In the genomic region with DNA sequence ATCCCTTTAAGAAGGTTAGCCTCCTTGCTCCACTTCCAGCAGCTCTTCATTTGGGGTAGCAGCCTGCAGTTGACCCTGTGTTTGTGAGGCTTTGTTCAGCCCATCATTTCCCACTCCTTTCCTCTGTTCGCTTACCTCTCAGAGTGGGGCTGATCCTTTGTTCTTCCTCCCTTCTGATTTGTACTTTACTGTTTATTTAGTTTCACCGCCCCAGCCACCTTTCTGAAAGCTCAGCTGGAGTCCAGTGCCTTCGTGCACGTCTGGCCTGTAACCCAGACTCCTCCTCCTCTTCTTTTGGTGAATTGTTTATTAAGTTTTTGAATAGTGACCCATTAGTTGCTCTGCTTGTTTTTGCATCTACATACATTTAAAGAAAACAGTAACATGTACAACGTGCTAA, we compare ENCODE assay signal across 26 mouse cellular contexts. TPM values are rescaled to one million over a fixed set of nuclear protein-coding genes. Genes with fewer than 3 reads are reported as not detected.
A peak's percentile ranks its signal among the peaks of the same experiment; 100 is the strongest.
DNase-seq lines count a peak whose midpoint lies in the region; ATAC-seq and TF ChIP-seq lines count a peak whose summit lies in the region.
"Had no signal": no experiment of that assay in that cellular context is flagged by ENCODE, and none has a peak within 500 bp of the region (broad histone marks: within the 10 kb centered on the region; RNA-seq: fewer than 3 reads in every experiment).

No protein-coding gene starts in this region.

- no peak overlapping the region for H3K27ac ChIP-seq in intestine, embryonic 16.5 days (ENCODE audit: low read length)
- H3K27ac ChIP-seq in intestine, embryonic 15.5 days = no peak overlapping the region
- H3K27ac ChIP-seq in liver, postnatal 0 days (ENCODE audit: low read depth) = no peak overlapping the region; the same call in 1 of the 2 replicates
- H3K27ac ChIP-seq in liver, embryonic 12.5 days = no peak overlapping the region
- H3K27ac ChIP-seq in ES-Bruce4 (ENCODE audit: insufficient read depth, low read length) (peak overlapping the region; percentile 100), ES-E14 (ENCODE audit: insufficient read depth, low read depth, low read length, poor library complexity, severe bottlenecking) (peak overlapping the region; percentile 97)
- no peak overlapping the region for H3K27ac ChIP-seq in hindbrain, embryonic 10.5 days
- H3K27ac ChIP-seq: hindbrain, embryonic 13.5 days; liver, embryonic 13.5 days; lung, embryonic 15.5 days; neural tube, embryonic 12.5 days had no signal

- TF ChIP-seq CTCF in liver, postnatal 0 days (IDR thresholded peaks at IDR 0.05; ENCODE audit: low read depth) = no peak
- TF ChIP-seq CTCF in ES-Bruce4 (IDR thresholded peaks at IDR 0.05; ENCODE audit: low read depth, low read length) = no peak

- no peak overlapping the region for H3K4me2 ChIP-seq in intestine, embryonic 16.5 days (ENCODE audit: low read depth, low read length)
- no peak overlapping the region for H3K4me2 ChIP-seq in intestine, embryonic 15.5 days (replicated peaks)
- H3K4me2 ChIP-seq in liver, postnatal 0 days (ENCODE audit: low read depth, low read length) = peak overlapping the region; percentile 14; the same call in 1 of the 2 replicates
- H3K4me2 ChIP-seq in liver, embryonic 12.5 days = no peak overlapping the region
- H3K4me2 ChIP-seq: heart, embryonic 11.5 days; hindbrain, embryonic 13.5 days; liver, embryonic 13.5 days; lung, embryonic 15.5 days; midbrain, embryonic 11.5 days; neural tube, embryonic 12.5 days had no signal

- 31% methylated on average over 5 of the region's 5 CpGs for WGBS in intestine, embryonic 16.5 days
- WGBS in intestine, embryonic 15.5 days = 29% methylated on average over 5 of the region's 5 CpGs
- WGBS in liver, postnatal 0 days (ENCODE audit: insufficient replicate concordance) = 46% methylated on average over 5 of the region's 5 CpGs
- 71% methylated on average over 5 of the region's 5 CpGs for WGBS in liver, embryonic 12.5 days (ENCODE audit: insufficient replicate concordance)
- 17% methylated on average over 5 of the region's 5 CpGs for WGBS in hindbrain, embryonic 10.5 days

- no peak for TF ChIP-seq POLR2A in ES-Bruce4 (IDR thresholded peaks at IDR 0.05; ENCODE audit: insufficient read depth, low read length)

- H3K4me1 ChIP-seq in intestine, embryonic 16.5 days (ENCODE audit: control insufficient read depth, insufficient read depth, low read length) = peaks cover 5% of the 10 kb centered on the region
- H3K4me1 ChIP-seq in intestine, embryonic 15.5 days (replicated peaks) = no peaks in the 10 kb centered on the region
- peaks cover 11% of the 10 kb centered on the region for H3K4me1 ChIP-seq in liver, postnatal 0 days (ENCODE audit: insufficient read depth)
- H3K4me1 ChIP-seq in liver, embryonic 12.5 days = peaks cover 45% of the 10 kb centered on the region
- H3K4me1 ChIP-seq in ES-Bruce4 (ENCODE audit: control insufficient read depth, insufficient read depth, low read length) (no peaks in the 10 kb centered on the region), ES-E14 (ENCODE audit: control insufficient read depth in 2 of 2, insufficient read depth in 2 of 2, low read length in 2 of 2, poor library complexity in 1 of 2) (peaks cover 6 to 9% of the 10 kb centered on the region in 2 experiments)
- H3K4me1 ChIP-seq in hindbrain, embryonic 10.5 days (replicated peaks) = peaks cover 21% of the 10 kb centered on the region

- no peaks in the 10 kb centered on the region for H3K9me3 ChIP-seq in intestine, embryonic 16.5 days (ENCODE audit: control insufficient read depth, low read length)
- no peaks in the 10 kb centered on the region for H3K9me3 ChIP-seq in intestine, embryonic 15.5 days
- H3K9me3 ChIP-seq in liver, postnatal 0 days (ENCODE audit: low read length) = no peaks in the 10 kb centered on the region
- no peaks in the 10 kb centered on the region for H3K9me3 ChIP-seq in liver, embryonic 12.5 days (replicated peaks)
- H3K9me3 ChIP-seq in ES-Bruce4 (replicated peaks; ENCODE audit: control insufficient read depth, insufficient read depth, low read length, poor library complexity, severe bottlenecking) = no peaks in the 10 kb centered on the region
- H3K9me3 ChIP-seq in ES-E14 (ENCODE audit: control insufficient read depth, insufficient read depth, low read depth, low read length) = no peaks in the 10 kb centered on the region
- H3K9me3 ChIP-seq in hindbrain, embryonic 10.5 days = no peaks in the 10 kb centered on the region
- H3K9me3 ChIP-seq: hindbrain, embryonic 13.5 days; liver, embryonic 13.5 days; lung, embryonic 15.5 days; neural tube, embryonic 12.5 days had no signal

- H3K36me3 ChIP-seq in intestine, embryonic 16.5 days (ENCODE audit: control insufficient read depth, insufficient read depth, low read length) = no peaks in the 10 kb centered on the region
- no peaks in the 10 kb centered on the region for H3K36me3 ChIP-seq in intestine, embryonic 15.5 days
- no peaks in the 10 kb centered on the region for H3K36me3 ChIP-seq in liver, postnatal 0 days (replicated peaks; ENCODE audit: insufficient read depth, low read length)
- H3K36me3 ChIP-seq in liver, embryonic 12.5 days = no peaks in the 10 kb centered on the region
- H3K36me3 ChIP-seq in ES-Bruce4 (ENCODE audit: control insufficient read depth, insufficient read depth, low read length, poor library complexity, severe bottlenecking) (no peaks in the 10 kb centered on the region), ES-E14 (ENCODE audit: control insufficient read depth, insufficient read depth, low read length, poor library complexity, severe bottlenecking) (peaks cover 5% of the 10 kb centered on the region; the same call in 1 of the 2 replicates)
- H3K36me3 ChIP-seq in hindbrain, embryonic 10.5 days = no peaks in the 10 kb centered on the region
- H3K36me3 ChIP-seq: liver, embryonic 13.5 days; lung, embryonic 15.5 days; neural tube, embryonic 12.5 days had no signal

- in situ Hi-C loops in ES-E14 (cut with MboI; ENCODE audit: low sequenced_read_pairs in 2 of 2, unreplicated experiment in 2 of 2) = no loop called here

- no peaks in the 10 kb centered on the region for H3K27me3 ChIP-seq in intestine, embryonic 16.5 days (replicated peaks; ENCODE audit: control insufficient read depth, insufficient read depth, low read length)
- no peaks in the 10 kb centered on the region for H3K27me3 ChIP-seq in intestine, embryonic 15.5 days (replicated peaks)
- no peaks in the 10 kb centered on the region for H3K27me3 ChIP-seq in liver, postnatal 0 days (ENCODE audit: insufficient read depth, low read length)
- H3K27me3 ChIP-seq in liver, embryonic 12.5 days (replicated peaks) = no peaks in the 10 kb centered on the region
- no peaks in the 10 kb centered on the region for H3K27me3 ChIP-seq in ES-Bruce4 (ENCODE audit: control insufficient read depth, insufficient read depth, low read length, poor library complexity, severe bottlenecking)
- no peaks in the 10 kb centered on the region for H3K27me3 ChIP-seq in hindbrain, embryonic 10.5 days (ENCODE audit: insufficient read depth, poor library complexity, severe bottlenecking)
- H3K27me3 ChIP-seq: hindbrain, embryonic 13.5 days; liver, embryonic 13.5 days; lung, embryonic 15.5 days; neural tube, embryonic 12.5 days had no signal

- ATAC-seq in intestine, embryonic 16.5 days = peak; percentile 50; the same call in 1 of the 2 replicates
- no peak for ATAC-seq in intestine, embryonic 15.5 days
- ATAC-seq in liver, postnatal 0 days = no peak
- ATAC-seq in liver, embryonic 12.5 days = no peak
- ATAC-seq: midbrain, embryonic 16.5 days had no signal

- no peak overlapping the region for H3K9ac ChIP-seq in intestine, embryonic 16.5 days (ENCODE audit: low read depth, low read length)
- no peak overlapping the region for H3K9ac ChIP-seq in intestine, embryonic 15.5 days
- H3K9ac ChIP-seq in liver, postnatal 0 days (replicated peaks) = no peak overlapping the region
- H3K9ac ChIP-seq in liver, embryonic 12.5 days = no peak overlapping the region
- H3K9ac ChIP-seq in ES-Bruce4 (ENCODE audit: low read depth, poor library complexity, severe bottlenecking) (0 out of 2 replicates have a peak overlapping the region, but pooled peaks have one; percentile 12), ES-E14 (ENCODE audit: insufficient read depth, low read depth, low read length, poor library complexity, severe bottlenecking) (peak overlapping the region; percentile 42; the same call in 1 of the 2 replicates)
- H3K9ac ChIP-seq: hindbrain, embryonic 13.5 days; liver, embryonic 13.5 days; lung, embryonic 15.5 days; neural tube, embryonic 12.5 days had no signal

- DNase-seq in liver, postnatal 0 days = no peak
- peak; percentile 46 for DNase-seq in ES-E14 (ENCODE audit: low read depth, low spot score)
- DNase-seq in hindbrain, embryonic 10.5 days (ENCODE audit: low spot score) = no peak
- no peak for DNase-seq in gastrocnemius, adult 8-10 months (ENCODE audit: low spot score in 2 of 2)
- DNase-seq: adrenal gland, adult 8-10 months; B cell, adult 2 months; cerebellum, adult 2 months; cerebellum, postnatal 14 days; gastrocnemius, postnatal 25 days; heart, adult 11 months; heart, postnatal 36 days; kidney, adult 18-20 months; kidney, postnatal 10 days; layer of hippocampus, adult 9-11 months; liver, embryonic 13.5 days; lung, postnatal 36 days had no signal

- TF ChIP-seq EP300 in liver, postnatal 0 days (IDR thresholded peaks at IDR 0.05; ENCODE audit: low read depth) = no peak
- TF ChIP-seq EP300 in ES-Bruce4 (IDR thresholded peaks at IDR 0.05; ENCODE audit: insufficient read depth, low read depth, low read length) = peak; percentile 83

- no peak overlapping the region for H3K4me3 ChIP-seq in intestine, embryonic 16.5 days (ENCODE audit: low read length)
- no peak overlapping the region for H3K4me3 ChIP-seq in intestine, embryonic 15.5 days (replicated peaks)
- H3K4me3 ChIP-seq in liver, postnatal 0 days (ENCODE audit: low read depth, low read length) = no peak overlapping the region
- H3K4me3 ChIP-seq in liver, embryonic 12.5 days = no peak overlapping the region
- H3K4me3 ChIP-seq in ES-Bruce4 (ENCODE audit: low read depth, low read length) = peak overlapping the region; percentile 8; the same call in 1 of the 2 replicates
- peak overlapping the region; percentile 27 to 38 for H3K4me3 ChIP-seq in ES-E14 (ENCODE audit: insufficient read depth in 1 of 2, low read depth in 1 of 2, low read length in 2 of 2, poor library complexity in 1 of 2, severe bottlenecking in 1 of 2)
- H3K4me3 ChIP-seq in hindbrain, embryonic 10.5 days = no peak overlapping the region
- H3K4me3 ChIP-seq: hindbrain, embryonic 13.5 days; liver, embryonic 13.5 days; lung, embryonic 15.5 days; neural tube, embryonic 12.5 days had no signal

RNA-seq across cellular contexts. Expression of a gene that starts 15.6 kb away (rescaled TPM):
- polyA plus RNA-seq in intestine, embryonic 16.5 days (2015; fragmentation: Nextera tagmentation; extraction: Ambion mirVana) = 11.8 and 12.5 TPM in 2 replicates
- 10.9 and 11.5 TPM in 2 replicates for polyA plus RNA-seq in intestine, embryonic 15.5 days (2015; fragmentation: Nextera tagmentation; extraction: Ambion mirVana)
- polyA plus RNA-seq in liver, postnatal 0 days (2015; fragmentation: Nextera tagmentation; extraction: Ambion mirVana) = 2.2 and 3.2 TPM in 2 replicates
- polyA plus RNA-seq in liver, embryonic 12.5 days (2016; fragmentation: Nextera tagmentation; extraction: Ambion mirVana) = 7.4 and 7.6 TPM in 2 replicates
- 67.5 and 86.3 TPM in 2 replicates for polyA plus RNA-seq in ES-Bruce4 (2011; ENCODE audit: insufficient read depth, insufficient read length, low read depth, missing spikeins)
- total RNA-seq in ES-E14 (2012; rRNA removed) = 44.9 and 45.8 TPM in 2 replicates
- 10.2 TPM in 2 replicates for polyA plus RNA-seq in hindbrain, embryonic 10.5 days (2016; fragmentation: Nextera tagmentation; extraction: Ambion mirVana)
- 1 to 10 TPM; 6.8 to 8.5 (median 7.9) TPM for total RNA-seq in gastrocnemius, adult 8-10 months (2022)

Comparison
In these comparisons a context has a peak if more than half of its experiments do, and no peak if none do; other contexts are left out.
1. H3K27ac ChIP-seq: peak in ES-Bruce4 (single experiment) and ES-E14 (single experiment); none in intestine, embryonic 16.5 days (single experiment), intestine, embryonic 15.5 days (single experiment), liver, postnatal 0 days (single experiment), liver, embryonic 12.5 days (single experiment) and hindbrain, embryonic 10.5 days (single experiment).
2. H3K4me3 ChIP-seq: peak in ES-Bruce4 (single experiment) and ES-E14 (2 of 2); none in intestine, embryonic 16.5 days (single experiment), intestine, embryonic 15.5 days (single experiment), liver, postnatal 0 days (single experiment), liver, embryonic 12.5 days (single experiment) and hindbrain, embryonic 10.5 days (single experiment).
3. H3K9ac ChIP-seq: peak in ES-Bruce4 (single experiment) and ES-E14 (single experiment); none in intestine, embryonic 16.5 days (single experiment), intestine, embryonic 15.5 days (single experiment), liver, postnatal 0 days (single experiment) and liver, embryonic 12.5 days (single experiment).